Mouse (Mus musculus) kidney, embryonic 16.5 days (tissue): ENCODE data around the gene Cdca8. TPM values are rescaled to one million over a fixed set of nuclear protein-coding genes. Genes with fewer than 3 reads are reported as not detected.

Experiments used
- ATAC-seq: fragments of 200-750 bp; cut with Nextera tagmentation; 2 replicates; pipeline ENCODE4 v1.8.0; 2017; ENCODE audit warnings: moderate TSS enrichment; ENCODE audit not compliant: low FRiP score, low TSS enrichment
- H3K27ac ChIP-seq: fragments of 300-500 bp; sonication (generic); 2 replicates; pipeline ENCODE4 v1.5.1; 2014; ENCODE audit warnings: low read length
- H3K27me3 ChIP-seq: fragments of 300-500 bp; sonication (generic); 2 replicates; pipeline ENCODE4 v1.6.1; 2014; ENCODE audit warnings: low read length, control low read depth, mixed read lengths; ENCODE audit not compliant: insufficient read depth
- H3K36me3 ChIP-seq: fragments of 300-500 bp; sonication (generic); 2 replicates; pipeline ENCODE4 v1.6.1; 2014; ENCODE audit warnings: low read length, control low read depth, mixed read lengths; ENCODE audit not compliant: insufficient read depth
- H3K4me1 ChIP-seq: fragments of 300-500 bp; sonication (generic); 2 replicates; pipeline ENCODE4 v1.6.1; 2014; ENCODE audit warnings: low read length, control low read depth, mixed read lengths; ENCODE audit not compliant: insufficient read depth
- H3K4me2 ChIP-seq: fragments of 300-500 bp; sonication (generic); replicated peaks from 2 replicates; pipeline ENCODE4 v1.6.1; 2014; ENCODE audit warnings: low read depth, low read length
- H3K4me3 ChIP-seq: fragments of 300-500 bp; sonication (generic); 2 replicates; pipeline ENCODE4 v1.5.1; 2014; ENCODE audit warnings: mild to moderate bottlenecking, low read length
- H3K9ac ChIP-seq: fragments of 300-500 bp; sonication (generic); replicated peaks from 2 replicates; pipeline ENCODE4 v1.6.1; 2014; ENCODE audit warnings: low read length
- H3K9me3 ChIP-seq: fragments of 300-500 bp; sonication (generic); 2 replicates; pipeline ENCODE4 v1.6.1; 2016; ENCODE audit warnings: low read length, control low read depth
- WGBS: fragments of 180-500 bp; shearing (Covaris S2); extraction: QIAGEN DNeasy Blood & Tissue Kit; methylation state at CpG from one replicate; pipeline ENCODE4 v1.1.7; 2014; 5-methylcytosine and 5-hydroxymethylcytosine counted together
- polyA plus RNA-seq: library from polyadenylated mRNA; unstranded; fragments of >200 nt; fragmentation: Nextera tagmentation; extraction: Ambion mirVana; gene quantifications from 2 replicates; pipeline ENCODE4 v1.2.1, GENCODE M21; 2015

Cdca8 gene
- polyA plus RNA-seq, 1 experiment from 2014 or later: 149 TPM

GRCm38 (mm10) chr4:124936613-124937471, 2.3 kb downstream of the Cdca8 start, which contains the start of gene 9930104L06Rik:
9930104L06Rik (plus strand) TSS chr4:124937048.
- peaks cover 5% of the 10 kb centered on the region; the same call in 1 of the 2 replicates for H3K36me3 ChIP-seq
- H3K27me3 ChIP-seq: no peaks in the 10 kb centered on the region
- H3K9me3 ChIP-seq: no peaks in the 10 kb centered on the region
- peak within 1 kb of the TSS; percentile 63; the same call in 1 of the 2 replicates for H3K27ac ChIP-seq
- H3K4me1 ChIP-seq: peaks cover 21% of the 10 kb centered on the region
- peak within 1 kb of the TSS; percentile 98 for H3K4me3 ChIP-seq
- under 1% methylated on average over 52 of the region's 52 CpGs for WGBS
- peak within 1 kb of the TSS; percentile 84 for H3K4me2 ChIP-seq
- ATAC-seq: peak; percentile 98
- peak within 1 kb of the TSS; percentile 91 for H3K9ac ChIP-seq

GRCm38 (mm10) chr4:124928102-124928501, 11.0 kb downstream of the Cdca8 start:
- Histone ChIP-seq H3K36me3 (peaks cover 70% of the 10 kb centered on the region), H3K27ac (no peak overlapping the region), H3K4me3 (no peak overlapping the region), H3K9me3 (no peaks in the 10 kb centered on the region), H3K27me3 (no peaks in the 10 kb centered on the region), H3K4me2 (no peak overlapping the region), H3K9ac (no peak overlapping the region), H3K4me1 (no peaks in the 10 kb centered on the region)
- 88% methylated on average over 5 of the region's 5 CpGs for WGBS
- no peak for ATAC-seq

- H3K9ac ChIP-seq: 0 out of 2 replicates have a peak overlapping the region, but pooled peaks have one; percentile 23
- WGBS: 12% methylated on average over 21 of the region's 21 CpGs
- 0 out of 2 replicates have a peak, but pooled peaks cover 5% of the 10 kb centered on the region for H3K27me3 ChIP-seq
- H3K4me1 ChIP-seq: peaks cover 10% of the 10 kb centered on the region; the same call in 1 of the 2 replicates
- peak overlapping the region; percentile 51 for H3K4me2 ChIP-seq
- ATAC-seq: 0 out of 2 replicates have a peak, but pooled peaks have one; percentile 66
- no peaks in the 10 kb centered on the region for H3K9me3 ChIP-seq
- peak overlapping the region; percentile 27 for H3K4me3 ChIP-seq
- H3K36me3 ChIP-seq: no peaks in the 10 kb centered on the region
- H3K27ac ChIP-seq: no peak overlapping the region
Observed at GRCm38 (mm10) chr4:124905971-124906822, 32.9 kb downstream of the Cdca8 start.

GRCm38 (mm10) chr4:124905417-124905816, 33.7 kb downstream of the Cdca8 start:
- H3K4me1 ChIP-seq: peaks cover 10% of the 10 kb centered on the region; the same call in 1 of the 2 replicates
- no peak overlapping the region for H3K9ac ChIP-seq
- H3K36me3 ChIP-seq: no peaks in the 10 kb centered on the region
- H3K27ac ChIP-seq: no peak overlapping the region
- H3K4me3 ChIP-seq: no peak overlapping the region
- no peaks in the 10 kb centered on the region for H3K9me3 ChIP-seq
- no peak overlapping the region for H3K4me2 ChIP-seq
- WGBS: 73% methylated on average over 4 of the region's 4 CpGs
- ATAC-seq: no peak
- H3K27me3 ChIP-seq: 0 out of 2 replicates have a peak, but pooled peaks cover 5% of the 10 kb centered on the region

- 65% methylated on average over 5 of the region's 5 CpGs for WGBS
- Histone ChIP-seq H3K36me3 (no peaks in the 10 kb centered on the region), H3K4me1 (0 out of 2 replicates have a peak, but pooled peaks cover under 1% of the 10 kb centered on the region), H3K27me3 (peaks cover 40% of the 10 kb centered on the region), H3K27ac (no peak overlapping the region), H3K4me2 (no peak overlapping the region), H3K4me3 (no peak overlapping the region), H3K9me3 (no peaks in the 10 kb centered on the region), H3K9ac (no peak overlapping the region)
- no peak for ATAC-seq
Observed at GRCm38 (mm10) chr4:124899906-124900305, 39.2 kb downstream of the Cdca8 start.

GRCm38 (mm10) chr4:124898428-124898827, 40.7 kb downstream of the Cdca8 start:
- 0 out of 2 replicates have a peak, but pooled peaks cover 6% of the 10 kb centered on the region for H3K4me1 ChIP-seq
- ATAC-seq: no peak
- WGBS: 54% methylated on average over 10 of the region's 10 CpGs

GRCm38 (mm10) chr4:124894508-124895428, 44.3 kb downstream of the Cdca8 start:
- Histone ChIP-seq H3K9me3 (no peaks in the 10 kb centered on the region), H3K4me1 (0 out of 2 replicates have a peak, but pooled peaks cover 6% of the 10 kb centered on the region), H3K27me3 (peaks cover 73% of the 10 kb centered on the region), H3K36me3 (no peaks in the 10 kb centered on the region), H3K27ac (no peak overlapping the region), H3K9ac (no peak overlapping the region; the same call in 1 of the 2 replicates), H3K4me3 (peak overlapping the region; percentile 49), H3K4me2 (peak overlapping the region; percentile 67)
- WGBS: 1% methylated on average over 81 of the region's 83 CpGs
- peak; percentile 39; the same call in 1 of the 2 replicates for ATAC-seq

More at GRCm38 (mm10) chr4:124898428-124898827, 40.7 kb downstream of the Cdca8 start:
- peaks cover 55% of the 10 kb centered on the region for H3K27me3 ChIP-seq
- H3K27ac ChIP-seq: no peak overlapping the region
- no peak overlapping the region for H3K9ac ChIP-seq
- no peaks in the 10 kb centered on the region for H3K9me3 ChIP-seq
- H3K36me3 ChIP-seq: no peaks in the 10 kb centered on the region
- no peak overlapping the region for H3K4me3 ChIP-seq
- no peak overlapping the region for H3K4me2 ChIP-seq

- Histone ChIP-seq H3K4me1 (0 out of 2 replicates have a peak, but pooled peaks cover 6% of the 10 kb centered on the region), H3K4me3 (no peak overlapping the region), H3K9me3 (no peaks in the 10 kb centered on the region), H3K27me3 (peaks cover 64% of the 10 kb centered on the region), H3K4me2 (no peak overlapping the region), H3K36me3 (no peaks in the 10 kb centered on the region), H3K27ac (no peak overlapping the region), H3K9ac (no peak overlapping the region)
- WGBS: 29% methylated on average over 6 of the region's 6 CpGs
- ATAC-seq: no peak
Observed at GRCm38 (mm10) chr4:124893769-124894168, 45.3 kb downstream of the Cdca8 start.
